Mouse (Mus musculus) kidney, adult 2 months (tissue): ENCODE data around the gene Hes6.

Experiments
- CTCF ChIP-seq: fragments of 200-500 bp; conservative IDR thresholded peaks from 2 replicates; pipeline ENCODE4 v1.5.1; 2011; ENCODE audit warnings: low read depth, mild to moderate bottlenecking, control low read depth, low read length, moderate library complexity, mixed read lengths; ENCODE audit not compliant: insufficient read depth, insufficient read length
- POLR2A ChIP-seq: fragments of 200-500 bp; IDR thresholded peaks from one replicate; pipeline ENCODE4 v1.6.1; 2011; ENCODE audit warnings: low read depth, low read length, control low read depth

GRCm38 (mm10) chr1:91369408-91369807, 44.4 kb downstream of the Hes6 start:
- TF ChIP-seq CTCF (no peak), POLR2A (no peak)
